23 mouse cellular contexts compared by ENCODE assay signal in genomic region chr7:67629681-67630080, GRCm38 (mm10). TPM values are rescaled to one million over a fixed set of nuclear protein-coding genes. Genes with fewer than 3 reads are reported as not detected.
DNase-seq lines count a peak whose midpoint lies in the region; ATAC-seq and TF ChIP-seq lines count a peak whose summit lies in the region.
"Had no signal": no experiment of that assay in that cellular context is flagged by ENCODE, and none has a peak within 500 bp of the region (broad histone marks: within the 10 kb centered on the region; RNA-seq: fewer than 3 reads in every experiment).

No protein-coding gene starts in this region.

- 62% methylated on average over 5 of the region's 5 CpGs for WGBS in hindbrain, postnatal 0 days
- 50% methylated on average over 5 of the region's 5 CpGs for WGBS in hindbrain, embryonic 10.5 days
- 44% methylated on average over 5 of the region's 5 CpGs for WGBS in lung, embryonic 14.5 days

- no peak overlapping the region for H3K4me3 ChIP-seq in hindbrain, postnatal 0 days (ENCODE audit: low read length)
- no peak overlapping the region for H3K4me3 ChIP-seq in hindbrain, embryonic 10.5 days
- H3K4me3 ChIP-seq in lung, embryonic 14.5 days (ENCODE audit: low read depth, low read length), result no peak overlapping the region
- H3K4me3 ChIP-seq: heart, embryonic 13.5 days; limb, embryonic 13.5 days; stomach, embryonic 15.5 days had no signal

- no peak overlapping the region for H3K27ac ChIP-seq in hindbrain, postnatal 0 days
- H3K27ac ChIP-seq in hindbrain, embryonic 10.5 days, result no peak overlapping the region
- H3K27ac ChIP-seq in lung, embryonic 14.5 days (ENCODE audit: low read depth), result no peak overlapping the region
- H3K27ac ChIP-seq: limb, embryonic 13.5 days; stomach, embryonic 15.5 days had no signal

- no peaks in the 10 kb centered on the region for H3K9me3 ChIP-seq in hindbrain, postnatal 0 days (ENCODE audit: low read length)
- H3K9me3 ChIP-seq in hindbrain, embryonic 10.5 days, result no peaks in the 10 kb centered on the region
- H3K9me3 ChIP-seq in lung, embryonic 14.5 days (ENCODE audit: low read depth, low read length), result no peaks in the 10 kb centered on the region
- H3K9me3 ChIP-seq: heart, embryonic 13.5 days; limb, embryonic 13.5 days; stomach, embryonic 15.5 days had no signal

- no peaks in the 10 kb centered on the region for H3K4me1 ChIP-seq in hindbrain, postnatal 0 days (ENCODE audit: insufficient read depth, low read length)
- H3K4me1 ChIP-seq in hindbrain, embryonic 10.5 days (replicated peaks), result no peaks in the 10 kb centered on the region
- H3K4me1 ChIP-seq in lung, embryonic 14.5 days (ENCODE audit: insufficient read depth), result no peaks in the 10 kb centered on the region
- H3K4me1 ChIP-seq: stomach, embryonic 15.5 days had no signal

- DNase-seq in hindbrain, postnatal 0 days (ENCODE audit: low spot score), result no peak
- no peak for DNase-seq in hindbrain, embryonic 10.5 days (ENCODE audit: low spot score)
- no peak for DNase-seq in lung, embryonic 14.5 days
- no peak for DNase-seq in lung, postnatal 25 days (ENCODE audit: low spot score)
- peak; percentile 75 for DNase-seq in ES-CJ7 (ENCODE audit: low read depth, low spot score)
- peak; percentile 5 for DNase-seq in splenic B cell, adult 2 months (ENCODE audit: low read depth, low spot score)
- DNase-seq in Muller cell, postnatal 12 days (ENCODE audit: inconsistent ontology term), result no peak
- no peak for DNase-seq in frontal cortex, postnatal 14 days (ENCODE audit: low spot score in 2 of 2)
- DNase-seq: adrenal gland, postnatal 14 days; cerebellum, postnatal 10 days; embryo, embryonic 11 days; kidney, adult 8-10 months; kidney, postnatal 36 days; layer of hippocampus, adult 9-11 months; lung, postnatal 4 days; right cerebral cortex, postnatal 25 days; thymus, adult 2 months had no signal

- H3K27me3 ChIP-seq in hindbrain, postnatal 0 days (ENCODE audit: insufficient read depth, low read length), result no peaks in the 10 kb centered on the region
- no peaks in the 10 kb centered on the region for H3K27me3 ChIP-seq in hindbrain, embryonic 10.5 days (ENCODE audit: insufficient read depth, poor library complexity, severe bottlenecking)
- no peaks in the 10 kb centered on the region for H3K27me3 ChIP-seq in lung, embryonic 14.5 days (ENCODE audit: insufficient read depth, low read length)
- no peaks in the 10 kb centered on the region for H3K27me3 ChIP-seq in splenic B cell, adult 2 months (ENCODE audit: control insufficient read depth, insufficient read depth, low read length, poor library complexity, severe bottlenecking)
- H3K27me3 ChIP-seq: heart, embryonic 13.5 days; limb, embryonic 13.5 days; stomach, embryonic 15.5 days had no signal

- no peaks in the 10 kb centered on the region for H3K36me3 ChIP-seq in hindbrain, postnatal 0 days (ENCODE audit: insufficient read depth, low read length)
- H3K36me3 ChIP-seq in hindbrain, embryonic 10.5 days, result peaks cover 10% of the 10 kb centered on the region; the same call in 1 of the 2 replicates
- H3K36me3 ChIP-seq in lung, embryonic 14.5 days (ENCODE audit: insufficient read depth), result no peaks in the 10 kb centered on the region
- no peaks in the 10 kb centered on the region for H3K36me3 ChIP-seq in splenic B cell, adult 2 months (ENCODE audit: control insufficient read depth, insufficient read depth, low read length, poor library complexity, severe bottlenecking)
- H3K36me3 ChIP-seq: stomach, embryonic 15.5 days had no signal

- H3K4me2 ChIP-seq in hindbrain, postnatal 0 days (ENCODE audit: low read depth, low read length), result no peak overlapping the region
- H3K4me2 ChIP-seq in lung, embryonic 14.5 days, result no peak overlapping the region
- H3K4me2 ChIP-seq: limb, embryonic 13.5 days; stomach, embryonic 15.5 days had no signal

- no peak for ATAC-seq in hindbrain, postnatal 0 days
- no peak for ATAC-seq in lung, embryonic 14.5 days (ENCODE audit: insufficient read depth)
- ATAC-seq: activated CD4-positive, CD25-positive, alpha-beta regulatory T cell, adult 4 months; CD4-positive, CD25-positive, alpha-beta regulatory T cell, adult 4 months; midbrain, embryonic 16.5 days had no signal

- H3K9ac ChIP-seq in hindbrain, postnatal 0 days (replicated peaks; ENCODE audit: low read length), result no peak overlapping the region
- no peak overlapping the region for H3K9ac ChIP-seq in lung, embryonic 14.5 days
- H3K9ac ChIP-seq: heart, embryonic 13.5 days; limb, embryonic 13.5 days; stomach, embryonic 15.5 days had no signal

- TF ChIP-seq CTCF in hindbrain, postnatal 0 days (IDR thresholded peaks at IDR 0.05; ENCODE audit: low read depth), result peak; percentile 13; the same call in 1 of the 2 replicates
- TF ChIP-seq CTCF in lung, embryonic 14.5 days (IDR thresholded peaks at IDR 0.05; ENCODE audit: low read depth), result 0 out of 2 replicates have a peak, but pooled peaks have one; percentile 20

RNA-seq across cellular contexts. Expression of gene Lrrc28, which starts 15.4 kb away (rescaled TPM):
- 43.2 and 48.5 TPM in 2 replicates for total RNA-seq in hindbrain, postnatal 0 days (2014; rRNA removed)
- 22.4 and 22.6 TPM in 2 replicates for polyA plus RNA-seq in hindbrain, postnatal 0 days (2015; fragmentation: Nextera tagmentation; extraction: Ambion mirVana)
- polyA plus RNA-seq in hindbrain, embryonic 10.5 days (2016; fragmentation: Nextera tagmentation; extraction: Ambion mirVana), result 19.9 and 25.1 TPM in 2 replicates
- polyA plus RNA-seq in lung, embryonic 14.5 days (2014; fragmentation: Nextera tagmentation; extraction: Ambion mirVana), result 16.2 and 16.6 TPM in 2 replicates

RNA-seq across cellular contexts. Expression of gene Ttc23, which starts 17.5 kb away (rescaled TPM):
- total RNA-seq in hindbrain, postnatal 0 days (2014; rRNA removed), result 4.3 and 5.3 TPM in 2 replicates
- polyA plus RNA-seq in hindbrain, postnatal 0 days (2015; fragmentation: Nextera tagmentation; extraction: Ambion mirVana), result 6.2 and 8.2 TPM in 2 replicates
- 34.3 and 34.4 TPM in 2 replicates for polyA plus RNA-seq in hindbrain, embryonic 10.5 days (2016; fragmentation: Nextera tagmentation; extraction: Ambion mirVana)
- 33.5 and 35.7 TPM in 2 replicates for polyA plus RNA-seq in lung, embryonic 14.5 days (2014; fragmentation: Nextera tagmentation; extraction: Ambion mirVana)

Comparison
In these comparisons a context has a peak if more than half of its experiments do, and no peak if none do; other contexts are left out.
1. DNase-seq: peak in ES-CJ7 (single experiment) and splenic B cell, adult 2 months (single experiment); none in hindbrain, postnatal 0 days (single experiment), hindbrain, embryonic 10.5 days (single experiment), lung, embryonic 14.5 days (single experiment), lung, postnatal 25 days (single experiment), Muller cell, postnatal 12 days (single experiment) and frontal cortex, postnatal 14 days (0 of 2).